Mouse (Mus musculus): Measurements from ENCODE around the gene Yipf7. TPM values are rescaled to one million over a fixed set of nuclear protein-coding genes. Genes with fewer than 3 reads are reported as not detected.

Yipf7 gene
- polyA plus RNA-seq (2014; fragmentation: Nextera tagmentation; extraction: Ambion mirVana): not detected in 2 replicates

DNA sequence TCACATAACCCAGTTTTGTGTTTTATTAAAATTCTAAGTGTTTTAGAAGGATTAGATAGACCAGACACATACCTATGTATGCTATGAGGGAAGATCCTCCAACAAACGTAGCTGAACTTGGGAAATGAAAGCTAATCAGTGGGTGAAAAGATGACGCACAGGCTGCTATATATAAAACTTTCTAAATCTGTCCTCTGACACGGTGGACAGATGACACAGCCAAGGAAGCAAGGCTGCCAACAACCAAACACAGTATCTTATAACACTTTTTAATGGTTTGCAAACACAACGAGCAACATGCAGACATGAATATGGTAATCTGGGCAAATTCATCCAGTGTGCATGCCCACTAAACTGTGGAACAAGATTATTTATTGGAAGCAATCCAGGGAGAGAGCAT, at the start of gene Yipf7:
TSS of gene Yipf7 (minus strand) at position 160 of the 400 bp plus-strand sequence.
- DNase-seq (ENCODE audit: low spot score): no peak
- WGBS: 76% methylated on average over 4 of the region's 4 CpGs

DNA sequence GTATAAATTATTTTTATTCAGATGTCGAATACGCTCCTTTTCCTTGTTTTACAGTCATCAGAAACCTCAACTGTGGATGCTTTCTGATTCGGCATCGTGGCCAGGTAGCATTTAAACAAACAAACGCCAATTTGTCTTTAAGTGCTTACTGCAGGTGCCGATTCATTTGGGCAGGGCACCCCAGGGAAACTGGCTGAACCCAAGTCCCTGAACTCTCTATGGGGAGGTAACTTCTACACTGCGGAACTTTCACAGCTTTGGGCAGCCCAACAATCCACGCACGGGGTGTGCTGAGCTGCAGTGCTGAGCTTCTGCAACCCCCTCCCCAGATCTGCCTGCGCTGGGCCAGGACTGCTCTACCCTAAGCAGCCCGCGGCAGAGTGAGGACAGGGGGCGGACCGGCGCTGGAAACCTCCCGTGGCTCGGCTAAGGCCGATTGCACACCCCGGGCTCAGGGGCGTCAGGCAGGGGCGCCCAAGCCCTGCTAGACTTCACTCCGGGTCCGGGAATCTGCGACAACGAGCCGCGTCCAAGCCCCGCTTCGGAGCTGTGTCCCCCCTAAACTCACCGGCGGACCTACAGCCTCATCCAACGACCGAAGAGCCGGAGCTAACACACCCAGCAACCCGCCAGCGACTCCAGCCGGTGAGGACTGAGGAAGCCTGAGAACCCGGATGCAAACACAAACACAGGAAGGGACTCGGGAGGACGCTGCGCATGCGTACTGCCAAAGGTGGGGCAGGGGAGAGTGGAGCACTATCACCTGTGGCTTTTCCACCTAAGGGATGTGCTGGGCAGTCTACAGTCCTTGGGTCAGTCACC, 49.4 kb upstream of the Yipf7 start, which contains the start of gene Gnpda2:
TSS of gene Gnpda2 (minus strand) at position 701 of the 822 bp plus-strand sequence.
- Histone ChIP-seq H3K9me3 (replicated peaks; ENCODE audit: control insufficient read depth, low read length) (no peaks in the 10 kb centered on the region), H3K27ac (replicated peaks; ENCODE audit: low read depth, low read length) (peak within 1 kb of the TSS; percentile 70), H3K9ac (replicated peaks; ENCODE audit: low read length) (peak within 1 kb of the TSS; percentile 89), H3K4me2 (ENCODE audit: low read depth, low read length) (peak within 1 kb of the TSS; percentile 61), H3K4me1 (ENCODE audit: control insufficient read depth, insufficient read depth, low read length) (no peaks in the 10 kb centered on the region), H3K27me3 (ENCODE audit: control insufficient read depth, insufficient read depth, low read length) (no peaks in the 10 kb centered on the region), H3K4me3 (ENCODE audit: low read depth, low read length) (peak within 1 kb of the TSS; percentile 67), H3K36me3 (replicated peaks; ENCODE audit: control insufficient read depth, insufficient read depth, low read depth, low read length) (no peaks in the 10 kb centered on the region)
- ATAC-seq (replicated peaks; ENCODE audit: insufficient number of reproducible peaks, low FRiP score, low TSS enrichment, low read depth): peak; percentile 99
- 3% methylated on average over 42 of the region's 42 CpGs for WGBS
- DNase-seq (ENCODE audit: low spot score): peak; percentile 92

More for the DNA sequence above, at the start of gene Yipf7:
- Histone ChIP-seq H3K4me2 (ENCODE audit: low read depth, low read length) (no peak within 1 kb of the TSS), H3K27ac (replicated peaks; ENCODE audit: low read depth, low read length) (no peak within 1 kb of the TSS), H3K4me1 (ENCODE audit: control insufficient read depth, insufficient read depth, low read length) (no peaks in the 10 kb centered on the region), H3K27me3 (ENCODE audit: control insufficient read depth, insufficient read depth, low read length) (no peaks in the 10 kb centered on the region), H3K36me3 (replicated peaks; ENCODE audit: control insufficient read depth, insufficient read depth, low read depth, low read length) (no peaks in the 10 kb centered on the region), H3K9ac (replicated peaks; ENCODE audit: low read length) (no peak within 1 kb of the TSS), H3K9me3 (replicated peaks; ENCODE audit: control insufficient read depth, low read length) (no peaks in the 10 kb centered on the region), H3K4me3 (ENCODE audit: low read depth, low read length) (no peak within 1 kb of the TSS)
- ATAC-seq (replicated peaks; ENCODE audit: insufficient number of reproducible peaks, low FRiP score, low TSS enrichment, low read depth): no peak

DNA sequence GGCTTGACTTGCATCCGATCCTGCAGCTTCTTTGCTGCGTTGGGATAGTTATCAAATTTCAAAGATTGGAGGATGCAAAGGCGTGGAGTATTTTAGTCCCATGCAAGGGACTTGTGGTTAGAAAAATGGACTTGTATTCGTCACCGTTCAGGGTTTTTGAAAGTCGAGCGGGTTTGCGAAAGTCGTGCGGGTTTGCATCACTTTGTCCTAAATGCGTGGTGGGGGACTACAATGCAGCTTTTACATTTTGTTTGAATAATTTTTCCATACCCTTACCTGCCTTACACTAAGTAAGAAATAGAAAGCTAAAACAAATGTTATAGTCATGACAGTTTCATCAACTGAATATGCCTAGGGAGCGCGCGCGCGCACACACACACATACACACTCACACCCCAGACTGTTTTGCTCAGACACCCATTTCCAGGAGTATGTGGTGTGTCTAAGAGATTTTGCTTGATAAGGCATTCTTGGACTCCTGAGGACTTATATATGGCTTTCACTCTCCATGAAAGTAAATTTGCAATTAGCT, 15.0 kb upstream of the Yipf7 start:
- H3K27ac ChIP-seq (replicated peaks; ENCODE audit: low read depth, low read length): no peak overlapping the region; the same call in 1 of the 2 replicates
- 12% methylated on average over 16 of the region's 16 CpGs for WGBS
- 0 out of 2 replicates have a peak, but pooled peaks have one; percentile 42 for ATAC-seq (replicated peaks; ENCODE audit: insufficient number of reproducible peaks, low FRiP score, low TSS enrichment, low read depth)

DNA sequence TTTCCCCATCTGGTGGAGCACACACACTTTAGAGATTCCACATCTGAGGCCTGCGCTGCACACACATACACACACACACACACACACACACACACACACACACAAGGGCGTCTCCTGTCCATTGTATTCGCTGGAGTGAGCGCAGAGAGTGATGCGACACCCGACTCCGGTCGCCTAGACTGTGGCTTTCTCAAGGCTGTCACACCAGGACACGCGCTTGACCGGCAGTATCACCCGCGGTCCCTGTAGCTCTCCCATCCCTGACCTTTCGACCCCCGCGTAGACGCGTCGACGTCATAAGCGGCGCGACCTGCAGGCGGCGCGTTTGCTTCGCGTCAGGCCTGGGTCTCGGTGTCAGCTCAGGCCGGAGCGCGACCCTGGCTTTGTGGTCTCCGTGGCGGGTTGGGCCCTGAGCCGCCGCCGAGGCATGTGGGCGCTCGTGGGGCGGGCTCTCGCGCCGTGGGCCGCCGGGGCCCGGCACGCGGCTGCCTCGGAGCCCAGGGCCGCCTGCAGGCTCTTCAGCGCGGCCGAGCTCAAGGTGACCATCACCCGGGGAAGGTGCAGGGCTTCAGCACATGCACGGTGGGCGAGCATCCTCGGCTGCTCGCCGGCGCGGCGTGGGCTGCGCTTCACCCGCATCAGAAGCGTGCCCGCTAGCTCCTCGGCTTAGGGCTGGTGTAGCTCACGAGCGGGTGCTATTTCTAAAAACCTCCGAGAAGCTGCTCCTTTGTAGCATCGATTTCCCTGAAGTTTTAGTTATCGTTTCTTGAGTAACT, 14.4 kb upstream of the Yipf7 start, which contains the start of gene Guf1:
TSS of gene Guf1 (plus strand) at position 296 of the 776 bp plus-strand sequence.
- ATAC-seq (replicated peaks; ENCODE audit: insufficient number of reproducible peaks, low FRiP score, low TSS enrichment, low read depth) (peak; percentile 90), DNase-seq (ENCODE audit: low spot score) (peak; percentile 91)
- Histone ChIP-seq H3K36me3 (replicated peaks; ENCODE audit: control insufficient read depth, insufficient read depth, low read depth, low read length) (no peaks in the 10 kb centered on the region), H3K4me1 (ENCODE audit: control insufficient read depth, insufficient read depth, low read length) (no peaks in the 10 kb centered on the region), H3K4me3 (ENCODE audit: low read depth, low read length) (peak within 1 kb of the TSS; percentile 84), H3K9ac (replicated peaks; ENCODE audit: low read length) (peak within 1 kb of the TSS; percentile 99), H3K27ac (replicated peaks; ENCODE audit: low read depth, low read length) (peak within 1 kb of the TSS; percentile 67), H3K27me3 (ENCODE audit: control insufficient read depth, insufficient read depth, low read length) (no peaks in the 10 kb centered on the region), H3K9me3 (replicated peaks; ENCODE audit: control insufficient read depth, low read length) (no peaks in the 10 kb centered on the region), H3K4me2 (ENCODE audit: low read depth, low read length) (peak within 1 kb of the TSS; percentile 42)
- under 1% methylated on average over 72 of the region's 72 CpGs for WGBS

More for the DNA sequence above, 15.0 kb upstream of the Yipf7 start:
- peak overlapping the region; percentile 42 for H3K4me2 ChIP-seq (ENCODE audit: low read depth, low read length)
- peak overlapping the region; percentile 99 for H3K9ac ChIP-seq (replicated peaks; ENCODE audit: low read length)
- no peaks in the 10 kb centered on the region for H3K36me3 ChIP-seq (replicated peaks; ENCODE audit: control insufficient read depth, insufficient read depth, low read depth, low read length)
- H3K27me3 ChIP-seq (ENCODE audit: control insufficient read depth, insufficient read depth, low read length): no peaks in the 10 kb centered on the region
- H3K9me3 ChIP-seq (replicated peaks; ENCODE audit: control insufficient read depth, low read length): no peaks in the 10 kb centered on the region
- DNase-seq (ENCODE audit: low spot score): peak; percentile 43
- no peaks in the 10 kb centered on the region for H3K4me1 ChIP-seq (ENCODE audit: control insufficient read depth, insufficient read depth, low read length)
- H3K4me3 ChIP-seq (ENCODE audit: low read depth, low read length): peak overlapping the region; percentile 84

DNA sequence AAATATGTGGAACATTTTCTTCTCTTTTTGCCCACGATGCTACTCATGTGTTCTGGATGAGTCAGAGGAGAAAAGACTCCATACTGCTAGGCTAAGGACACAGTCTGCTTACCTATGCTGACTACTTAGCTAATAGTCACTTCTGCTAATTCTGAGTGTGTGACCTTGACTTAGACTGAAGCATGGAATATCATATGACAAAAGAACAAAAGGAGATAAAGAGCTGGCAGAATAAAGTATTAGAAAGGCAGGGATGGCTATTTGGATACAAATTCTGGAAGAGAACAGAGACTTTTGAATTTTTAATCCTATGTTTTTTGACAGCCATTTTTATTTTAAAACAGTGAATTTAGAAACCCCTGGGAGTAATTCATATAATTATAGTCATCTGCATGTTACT, 768 bp downstream of the Yipf7 start:
- Histone ChIP-seq H3K9ac (replicated peaks; ENCODE audit: low read length) (no peak overlapping the region), H3K27me3 (ENCODE audit: control insufficient read depth, insufficient read depth, low read length) (no peaks in the 10 kb centered on the region), H3K4me2 (ENCODE audit: low read depth, low read length) (no peak overlapping the region), H3K36me3 (replicated peaks; ENCODE audit: control insufficient read depth, insufficient read depth, low read depth, low read length) (no peaks in the 10 kb centered on the region), H3K4me1 (ENCODE audit: control insufficient read depth, insufficient read depth, low read length) (no peaks in the 10 kb centered on the region), H3K27ac (replicated peaks; ENCODE audit: low read depth, low read length) (no peak overlapping the region), H3K9me3 (replicated peaks; ENCODE audit: control insufficient read depth, low read length) (no peaks in the 10 kb centered on the region), H3K4me3 (ENCODE audit: low read depth, low read length) (no peak overlapping the region)
- ATAC-seq (replicated peaks; ENCODE audit: insufficient number of reproducible peaks, low FRiP score, low TSS enrichment, low read depth) (no peak), DNase-seq (ENCODE audit: low spot score) (no peak)
- WGBS: 80% methylated on average over 1 of the region's 1 CpGs

DNA sequence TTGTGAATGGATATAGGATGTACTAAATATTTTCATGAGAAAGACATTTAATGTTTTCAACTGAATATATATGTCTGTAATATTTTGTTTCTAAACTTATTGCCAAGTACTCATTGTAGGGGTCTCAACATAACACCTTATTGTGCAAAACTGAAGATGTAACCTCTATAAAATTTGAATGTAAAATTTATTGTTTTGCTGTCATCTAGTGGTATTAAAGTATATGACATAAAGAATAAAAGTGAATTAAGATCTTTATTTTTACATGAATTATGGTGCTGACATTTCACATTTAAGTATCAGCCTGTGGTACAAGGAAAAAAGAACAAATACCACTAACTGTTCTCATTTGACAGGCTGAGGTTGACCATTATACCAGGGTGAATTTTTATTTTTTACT, 18.5 kb downstream of the Yipf7 start:
- no peak overlapping the region for H3K4me3 ChIP-seq (ENCODE audit: low read depth, low read length)

DNA sequence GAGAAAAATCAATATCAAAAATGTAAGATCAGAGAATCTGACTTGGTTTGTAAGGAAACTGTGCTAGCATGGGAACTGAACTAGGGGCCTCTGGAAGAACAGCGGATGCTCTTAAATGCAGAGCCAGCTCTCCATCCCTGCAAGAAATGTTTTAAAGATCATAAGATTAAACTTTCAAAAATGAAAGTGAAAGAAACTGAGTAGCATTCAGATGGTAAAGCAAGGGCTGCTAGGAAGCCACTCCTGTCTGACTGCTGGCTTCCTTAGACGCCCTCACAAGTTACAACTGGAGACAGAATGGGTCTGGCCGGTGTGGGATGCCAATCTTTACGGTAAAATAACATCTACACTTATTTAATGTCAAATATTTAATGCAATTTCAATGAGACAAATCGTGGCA, 20.4 kb downstream of the Yipf7 start:
- no peak for DNase-seq (ENCODE audit: low spot score)
- H3K4me3 ChIP-seq (ENCODE audit: low read depth, low read length): no peak overlapping the region
- WGBS: 77% methylated on average over 5 of the region's 5 CpGs
- H3K36me3 ChIP-seq (replicated peaks; ENCODE audit: control insufficient read depth, insufficient read depth, low read depth, low read length): no peaks in the 10 kb centered on the region
- no peaks in the 10 kb centered on the region for H3K4me1 ChIP-seq (ENCODE audit: control insufficient read depth, insufficient read depth, low read length)
- no peak overlapping the region for H3K27ac ChIP-seq (replicated peaks; ENCODE audit: low read depth, low read length)
- H3K9ac ChIP-seq (replicated peaks; ENCODE audit: low read length): no peak overlapping the region
- no peaks in the 10 kb centered on the region for H3K27me3 ChIP-seq (ENCODE audit: control insufficient read depth, insufficient read depth, low read length)
- no peak overlapping the region for H3K4me2 ChIP-seq (ENCODE audit: low read depth, low read length)
- H3K9me3 ChIP-seq (replicated peaks; ENCODE audit: control insufficient read depth, low read length): no peaks in the 10 kb centered on the region
- no peak for ATAC-seq (replicated peaks; ENCODE audit: insufficient number of reproducible peaks, low FRiP score, low TSS enrichment, low read depth)

More for the DNA sequence above, 18.5 kb downstream of the Yipf7 start:
- H3K4me2 ChIP-seq (ENCODE audit: low read depth, low read length): no peak overlapping the region
- no peaks in the 10 kb centered on the region for H3K4me1 ChIP-seq (ENCODE audit: control insufficient read depth, insufficient read depth, low read length)
- H3K27ac ChIP-seq (replicated peaks; ENCODE audit: low read depth, low read length): no peak overlapping the region
- no peak overlapping the region for H3K9ac ChIP-seq (replicated peaks; ENCODE audit: low read length)
- no peak for DNase-seq (ENCODE audit: low spot score)
- H3K27me3 ChIP-seq (ENCODE audit: control insufficient read depth, insufficient read depth, low read length): no peaks in the 10 kb centered on the region
- ATAC-seq (replicated peaks; ENCODE audit: insufficient number of reproducible peaks, low FRiP score, low TSS enrichment, low read depth): no peak
- H3K36me3 ChIP-seq (replicated peaks; ENCODE audit: control insufficient read depth, insufficient read depth, low read depth, low read length): no peaks in the 10 kb centered on the region
- H3K9me3 ChIP-seq (replicated peaks; ENCODE audit: control insufficient read depth, low read length): no peaks in the 10 kb centered on the region
